Mouse (Mus musculus): ENCODE results near the gene Olfr750.

The Olfr750 gene

GRCm38 (mm10) chr14:51074335-51074734 is at the start of gene Olfr750:
Gene Olfr750 (minus strand): TSS chr14:51074435.
- no peak for DNase-seq (ENCODE audit: low read depth, low spot score)

GRCm38 (mm10) chr14:51113916-51114560 is 39.8 kb upstream of the Olfr750 start, which contains the start of gene Eddm3b:
Gene Eddm3b (plus strand): TSS chr14:51114426.
- no peak for DNase-seq (ENCODE audit: low read depth, low spot score)

- DNase-seq (ENCODE audit: low read depth, low spot score): no peak
These were observed 39.2 kb upstream of the Olfr750 start for GRCm38 (mm10) chr14:51113476-51113875.

GRCm38 (mm10) chr14:51111966-51112365 is 37.7 kb upstream of the Olfr750 start:
- no peak for DNase-seq (ENCODE audit: low read depth, low spot score)

GRCm38 (mm10) chr14:51106449-51106967 is 32.3 kb upstream of the Olfr750 start:
- no peak for DNase-seq (ENCODE audit: low read depth, low spot score)

GRCm38 (mm10) chr14:51104366-51104765 is 30.1 kb upstream of the Olfr750 start:
- no peak for DNase-seq (ENCODE audit: low read depth, low spot score)

- DNase-seq (ENCODE audit: low read depth, low spot score): peak; percentile 72
These were observed 29.0 kb upstream of the Olfr750 start for GRCm38 (mm10) chr14:51103217-51103616.

GRCm38 (mm10) chr14:51101284-51101683 is 27.0 kb upstream of the Olfr750 start:
- DNase-seq (ENCODE audit: low read depth, low spot score): no peak

GRCm38 (mm10) chr14:51098921-51099320 is 24.7 kb upstream of the Olfr750 start:
- DNase-seq (ENCODE audit: low read depth, low spot score): no peak

GRCm38 (mm10) chr14:51098300-51098699 is 24.1 kb upstream of the Olfr750 start:
- DNase-seq (ENCODE audit: low read depth, low spot score): peak; percentile 58

GRCm38 (mm10) chr14:51095736-51096524 is 21.7 kb upstream of the Olfr750 start:
- no peak for DNase-seq (ENCODE audit: low read depth, low spot score)

GRCm38 (mm10) chr14:51094921-51095320 is 20.7 kb upstream of the Olfr750 start:
- no peak for DNase-seq (ENCODE audit: low read depth, low spot score)

- DNase-seq (ENCODE audit: low read depth, low spot score): no peak
These were observed 20.1 kb upstream of the Olfr750 start for GRCm38 (mm10) chr14:51094096-51094875.

GRCm38 (mm10) chr14:51093496-51093895 is 19.3 kb upstream of the Olfr750 start:
- DNase-seq (ENCODE audit: low read depth, low spot score): peak; percentile 42

GRCm38 (mm10) chr14:51092073-51092620 is 17.9 kb upstream of the Olfr750 start:
- no peak for DNase-seq (ENCODE audit: low read depth, low spot score)

- no peak for DNase-seq (ENCODE audit: low read depth, low spot score)
These were observed 17.0 kb upstream of the Olfr750 start, which contains the start of the genes Rnase4 and Ang for GRCm38 (mm10) chr14:51090921-51091900. Gene Rnase4 (plus strand): TSS chr14:51091077. Gene Ang (plus strand): TSS chr14:51091150.

GRCm38 (mm10) chr14:51090077-51090781 is 16.0 kb upstream of the Olfr750 start:
- DNase-seq (ENCODE audit: low read depth, low spot score): peak; percentile 89

GRCm38 (mm10) chr14:51089674-51090076 is 15.4 kb upstream of the Olfr750 start:
- no peak for DNase-seq (ENCODE audit: low read depth, low spot score)

GRCm38 (mm10) chr14:51088970-51089673 is 14.9 kb upstream of the Olfr750 start:
- DNase-seq (ENCODE audit: low read depth, low spot score): peak; percentile 98
